Mouse (Mus musculus) thymus, adult 2 months (tissue): ENCODE measurements around the gene Exph5.

Source experiments
- CTCF ChIP-seq: fragments of 200-500 bp; IDR thresholded peaks from 2 replicates; pipeline ENCODE4 v1.5.1; 2012; ENCODE audit warnings: mild to moderate bottlenecking, control low read depth, low read length, moderate library complexity, borderline replicate concordance; ENCODE audit not compliant: control insufficient read depth, poor library complexity, insufficient read depth; ENCODE audit errors: extremely low read depth
- POLR2A ChIP-seq: fragments of 200-500 bp; IDR thresholded peaks from 2 replicates; pipeline ENCODE4 v1.6.1; 2012; ENCODE audit warnings: mild to moderate bottlenecking, low read length, control low read depth, moderate library complexity; ENCODE audit not compliant: control insufficient read depth, poor library complexity, insufficient read depth; ENCODE audit errors: extremely low read depth

- TF ChIP-seq CTCF: no peak
- TF ChIP-seq POLR2A: no peak
Measured at GRCm38 (mm10) chr9:53292833-53293232, 8.6 kb upstream of the Exph5 start.
